Mouse (Mus musculus): ENCODE data around the gene Carmil1. TPM values are rescaled to one million over a fixed set of nuclear protein-coding genes. Genes with fewer than 3 reads are reported as not detected.

Gene Carmil1
- polyA plus RNA-seq, 1 experiment: 4.4 TPM

DNA sequence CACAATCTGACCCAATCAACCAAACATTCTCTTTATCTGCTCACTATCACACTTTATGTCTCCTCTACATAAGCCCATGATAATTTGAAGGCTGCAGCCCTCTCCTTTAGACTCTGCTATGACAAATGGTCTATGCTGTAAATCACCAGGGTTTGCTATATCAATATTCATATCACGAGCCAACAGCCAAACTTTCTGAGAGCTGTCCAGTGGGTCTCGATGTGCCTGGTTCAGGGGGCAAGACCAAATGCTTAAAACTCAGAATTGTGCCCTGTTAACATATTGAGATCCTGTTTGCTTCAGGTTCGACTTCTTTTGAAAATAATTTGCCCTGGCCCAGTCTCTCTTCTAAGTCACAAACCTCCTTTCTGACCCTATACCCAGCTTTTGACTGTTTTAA is 147.7 kb downstream of the Carmil1 start:
- Histone ChIP-seq H3K27me3 (ENCODE audit: control insufficient read depth, insufficient read depth, insufficient read length) (no peaks in the 10 kb centered on the region), H3K36me3 (ENCODE audit: control insufficient read depth, insufficient read depth) (no peaks in the 10 kb centered on the region), H3ac (ENCODE audit: control insufficient read depth, insufficient read length, low read depth) (no peak overlapping the region), H3K79me3 (ENCODE audit: low read depth) (no peaks in the 10 kb centered on the region), H3K79me2 (ENCODE audit: control insufficient read depth, insufficient read depth) (no peaks in the 10 kb centered on the region), H3K4me3 (ENCODE audit: insufficient read depth, poor library complexity, severe bottlenecking) (no peak overlapping the region)
- TF ChIP-seq MAX (IDR thresholded peaks at IDR 0.05): no peak
- no peak for TF ChIP-seq FOSL1 (IDR thresholded peaks at IDR 0.05; ENCODE audit: insufficient read depth, low read length, poor library complexity, severe bottlenecking)
- TF ChIP-seq USF1 (IDR thresholded peaks at IDR 0.05; ENCODE audit: low read depth): no peak
- no peak for TF ChIP-seq CEBPB (IDR thresholded peaks at IDR 0.05; ENCODE audit: low read depth)
- TF ChIP-seq MYOD1 (IDR thresholded peaks at IDR 0.05; ENCODE audit: control insufficient read depth, insufficient read length, low read depth): no peak
- TF ChIP-seq MYOG (IDR thresholded peaks at IDR 0.05; ENCODE audit: control insufficient read depth, extremely low read depth, insufficient read length): no peak
- TF ChIP-seq CTCF (IDR thresholded peaks at IDR 0.05; ENCODE audit: control insufficient read depth, insufficient read depth, insufficient read length): no peak

DNA sequence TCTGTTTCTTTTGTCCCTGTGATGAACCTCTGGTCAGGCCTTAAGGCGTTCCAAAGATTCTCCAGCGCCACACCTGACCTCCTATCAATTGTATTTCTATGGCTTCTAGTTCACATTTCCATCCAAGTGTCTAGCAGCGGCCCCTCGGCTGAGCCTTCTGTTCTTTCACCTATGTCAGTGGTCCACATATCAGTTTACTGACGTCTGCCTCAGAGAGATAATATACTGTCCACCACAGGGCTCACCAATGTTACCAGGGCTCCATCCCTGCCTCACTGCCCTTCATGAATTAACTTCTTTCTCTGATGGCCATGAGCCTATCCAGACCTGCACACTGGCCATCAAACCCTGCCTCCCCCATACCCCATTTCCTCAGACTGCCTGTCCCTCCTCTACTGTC is 149.3 kb downstream of the Carmil1 start:
- no peak overlapping the region for H3ac ChIP-seq (ENCODE audit: control insufficient read depth, insufficient read length, low read depth)
- H3K27me3 ChIP-seq (ENCODE audit: control insufficient read depth, insufficient read depth, insufficient read length): no peaks in the 10 kb centered on the region
- H3K79me2 ChIP-seq (ENCODE audit: control insufficient read depth, insufficient read depth): no peaks in the 10 kb centered on the region
- H3K36me3 ChIP-seq (ENCODE audit: control insufficient read depth, insufficient read depth): no peaks in the 10 kb centered on the region
- H3K4me3 ChIP-seq (ENCODE audit: insufficient read depth, poor library complexity, severe bottlenecking): no peak overlapping the region
- TF ChIP-seq USF1 (IDR thresholded peaks at IDR 0.05; ENCODE audit: low read depth) (no peak), MYOG (IDR thresholded peaks at IDR 0.05; ENCODE audit: control insufficient read depth, extremely low read depth, insufficient read length) (no peak), MYOD1 (IDR thresholded peaks at IDR 0.05; ENCODE audit: control insufficient read depth, insufficient read length, low read depth) (no peak), CTCF (IDR thresholded peaks at IDR 0.05; ENCODE audit: control insufficient read depth, insufficient read depth, insufficient read length) (no peak), CEBPB (IDR thresholded peaks at IDR 0.05; ENCODE audit: low read depth) (no peak), FOSL1 (IDR thresholded peaks at IDR 0.05; ENCODE audit: insufficient read depth, low read length, poor library complexity, severe bottlenecking) (no peak), MAX (IDR thresholded peaks at IDR 0.05) (no peak)
- H3K79me3 ChIP-seq (ENCODE audit: low read depth): no peaks in the 10 kb centered on the region

DNA sequence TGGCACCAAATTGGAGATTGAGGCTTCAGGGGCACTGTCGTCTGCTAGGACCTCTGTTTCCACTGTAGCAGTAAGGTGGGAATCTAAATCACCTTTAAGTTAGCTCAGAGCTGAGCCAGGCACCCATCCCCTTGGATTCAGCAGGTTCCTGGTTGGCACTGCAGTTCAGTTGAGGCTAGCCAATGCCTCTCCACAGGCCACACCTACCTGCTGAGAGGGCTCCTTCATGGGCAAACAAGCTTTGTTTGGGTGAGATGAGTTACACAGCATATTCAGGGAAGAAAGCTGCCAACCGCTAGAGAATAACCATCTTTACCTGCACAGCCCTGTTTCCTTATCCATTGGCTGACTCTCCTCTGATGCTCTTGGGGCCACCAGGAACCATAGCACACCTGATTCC is 149.9 kb downstream of the Carmil1 start:
- Histone ChIP-seq H3K4me3 (ENCODE audit: insufficient read depth, poor library complexity, severe bottlenecking) (no peak overlapping the region), H3K36me3 (ENCODE audit: control insufficient read depth, insufficient read depth) (no peaks in the 10 kb centered on the region), H3K27me3 (ENCODE audit: control insufficient read depth, insufficient read depth, insufficient read length) (no peaks in the 10 kb centered on the region), H3K79me2 (ENCODE audit: control insufficient read depth, insufficient read depth) (no peaks in the 10 kb centered on the region), H3K79me3 (ENCODE audit: low read depth) (no peaks in the 10 kb centered on the region), H3ac (ENCODE audit: control insufficient read depth, insufficient read length, low read depth) (no peak overlapping the region)
- TF ChIP-seq FOSL1 (IDR thresholded peaks at IDR 0.05; ENCODE audit: insufficient read depth, low read length, poor library complexity, severe bottlenecking) (no peak), USF1 (IDR thresholded peaks at IDR 0.05; ENCODE audit: low read depth) (no peak), MYOG (IDR thresholded peaks at IDR 0.05; ENCODE audit: control insufficient read depth, extremely low read depth, insufficient read length) (no peak), CTCF (IDR thresholded peaks at IDR 0.05; ENCODE audit: control insufficient read depth, insufficient read depth, insufficient read length) (no peak), MYOD1 (IDR thresholded peaks at IDR 0.05; ENCODE audit: control insufficient read depth, insufficient read length, low read depth) (no peak)

DNA sequence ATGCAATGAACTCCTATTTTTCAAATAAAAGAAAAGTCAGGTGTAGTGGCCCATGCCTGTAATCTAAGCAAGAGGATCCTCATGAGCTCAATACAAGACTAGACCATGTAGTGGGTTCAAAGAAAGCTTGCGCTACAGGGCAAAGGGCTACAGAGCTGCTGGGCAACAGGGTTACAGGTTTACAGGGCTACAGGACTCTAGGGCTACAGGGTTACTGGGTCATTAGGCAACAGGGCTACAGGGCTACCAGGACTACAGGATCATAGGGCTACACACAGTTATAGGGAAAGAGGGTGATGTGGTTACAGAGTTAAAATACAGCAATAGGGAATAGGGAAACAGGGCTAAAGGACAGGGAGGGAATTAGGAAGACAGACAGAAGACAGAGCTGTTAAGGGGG is 151.9 kb downstream of the Carmil1 start:
- TF ChIP-seq MYOD1 (IDR thresholded peaks at IDR 0.05; ENCODE audit: control insufficient read depth, insufficient read length, low read depth) (no peak), CTCF (IDR thresholded peaks at IDR 0.05; ENCODE audit: control insufficient read depth, insufficient read depth, insufficient read length) (no peak), USF1 (IDR thresholded peaks at IDR 0.05; ENCODE audit: low read depth) (no peak), MAX (IDR thresholded peaks at IDR 0.05) (no peak), MYOG (IDR thresholded peaks at IDR 0.05; ENCODE audit: control insufficient read depth, extremely low read depth, insufficient read length) (no peak), CEBPB (IDR thresholded peaks at IDR 0.05; ENCODE audit: low read depth) (no peak), FOSL1 (IDR thresholded peaks at IDR 0.05; ENCODE audit: insufficient read depth, low read length, poor library complexity, severe bottlenecking) (no peak)
- Histone ChIP-seq H3K79me2 (ENCODE audit: control insufficient read depth, insufficient read depth) (no peaks in the 10 kb centered on the region), H3K27me3 (ENCODE audit: control insufficient read depth, insufficient read depth, insufficient read length) (no peaks in the 10 kb centered on the region), H3K36me3 (ENCODE audit: control insufficient read depth, insufficient read depth) (no peaks in the 10 kb centered on the region), H3K4me3 (ENCODE audit: insufficient read depth, poor library complexity, severe bottlenecking) (no peak overlapping the region), H3K79me3 (ENCODE audit: low read depth) (no peaks in the 10 kb centered on the region), H3ac (ENCODE audit: control insufficient read depth, insufficient read length, low read depth) (no peak overlapping the region)

DNA sequence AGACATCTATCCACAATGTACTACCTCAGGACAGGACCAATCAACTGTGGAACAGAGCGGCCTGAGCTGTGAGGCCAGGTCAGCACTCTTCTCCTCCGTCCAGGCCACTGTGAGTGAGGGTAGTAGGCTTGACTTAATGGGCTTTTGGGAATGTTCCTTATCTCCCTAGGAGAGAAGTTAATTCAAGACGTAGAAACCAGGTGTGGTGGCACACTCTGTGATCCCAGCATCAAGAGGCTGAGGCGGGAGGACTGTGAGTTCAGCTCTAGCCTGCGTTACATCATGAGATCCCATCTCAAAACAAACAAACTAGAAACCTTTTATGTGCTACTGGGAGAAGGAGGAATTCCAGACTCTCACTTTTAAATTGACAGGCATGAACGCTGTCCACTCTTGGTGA is 154.7 kb downstream of the Carmil1 start:
- Histone ChIP-seq H3K79me3 (ENCODE audit: low read depth) (no peaks in the 10 kb centered on the region), H3K79me2 (ENCODE audit: control insufficient read depth, insufficient read depth) (no peaks in the 10 kb centered on the region), H3K4me3 (ENCODE audit: insufficient read depth, poor library complexity, severe bottlenecking) (no peak overlapping the region), H3ac (ENCODE audit: control insufficient read depth, insufficient read length, low read depth) (no peak overlapping the region), H3K27me3 (ENCODE audit: control insufficient read depth, insufficient read depth, insufficient read length) (no peaks in the 10 kb centered on the region), H3K36me3 (ENCODE audit: control insufficient read depth, insufficient read depth) (no peaks in the 10 kb centered on the region)
- no peak for TF ChIP-seq FOSL1 (IDR thresholded peaks at IDR 0.05; ENCODE audit: insufficient read depth, low read length, poor library complexity, severe bottlenecking)
- no peak for TF ChIP-seq MYOD1 (IDR thresholded peaks at IDR 0.05; ENCODE audit: control insufficient read depth, insufficient read length, low read depth)
- no peak for TF ChIP-seq MAX (IDR thresholded peaks at IDR 0.05)
- no peak for TF ChIP-seq USF1 (IDR thresholded peaks at IDR 0.05; ENCODE audit: low read depth)
- no peak for TF ChIP-seq CTCF (IDR thresholded peaks at IDR 0.05; ENCODE audit: control insufficient read depth, insufficient read depth, insufficient read length)
- TF ChIP-seq CEBPB (IDR thresholded peaks at IDR 0.05; ENCODE audit: low read depth): no peak
- no peak for TF ChIP-seq MYOG (IDR thresholded peaks at IDR 0.05; ENCODE audit: control insufficient read depth, extremely low read depth, insufficient read length)
